Mouse (Mus musculus): ENCODE measurements around the gene March10. TPM values are rescaled to one million over a fixed set of nuclear protein-coding genes. Genes with fewer than 3 reads are reported as not detected.

The March10 gene
- under 1 TPM in 1 of 2 experiments, not detected in 1; 0.09 TPM for total RNA-seq (2021)

GRCm38 (mm10) chr11:105456497-105456907 is at the start of gene March10:
Gene March10 (minus strand): TSS chr11:105456735.
- peak; percentile 53 for DNase-seq

DNA sequence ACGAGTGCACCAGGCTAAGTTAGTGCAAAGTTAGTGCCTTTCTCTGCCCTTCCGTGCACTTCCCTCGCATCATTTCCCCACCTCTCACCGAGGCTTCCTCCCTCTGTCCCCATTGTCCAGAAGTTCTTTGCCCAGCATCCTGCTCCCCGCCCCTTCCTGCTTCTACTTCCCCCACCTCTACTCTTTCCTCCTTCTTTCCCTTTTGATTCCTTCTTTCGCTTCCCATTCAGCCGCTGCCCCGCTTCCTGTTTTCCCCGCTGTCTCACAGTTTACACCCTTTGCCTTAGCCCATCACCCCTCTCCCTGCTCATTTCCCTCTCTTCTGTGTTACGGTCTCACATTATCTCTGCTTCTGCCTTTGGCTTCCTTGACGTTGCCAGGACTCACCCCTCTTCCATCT is 49.8 kb upstream of the March10 start:
- no peak for DNase-seq

DNA sequence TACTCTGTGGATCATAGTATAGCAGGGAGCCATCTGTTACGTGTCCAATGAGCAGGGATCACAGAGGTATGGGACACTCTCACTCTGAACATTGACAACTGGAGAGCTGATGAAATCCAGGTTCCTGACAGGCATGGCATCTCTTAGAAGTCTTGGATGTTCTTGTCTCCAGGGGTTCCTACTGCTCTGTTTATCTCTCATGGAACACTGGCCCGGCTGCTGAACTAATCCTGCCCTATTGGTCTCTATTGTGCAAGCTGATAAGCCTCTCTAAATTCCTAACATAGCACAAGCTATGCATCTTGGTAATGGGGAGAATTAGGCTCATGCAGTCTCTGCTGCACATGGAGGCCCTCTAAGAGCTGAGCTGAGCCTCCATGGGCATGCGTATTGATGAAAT is 48.5 kb upstream of the March10 start:
- no peak for DNase-seq

DNA sequence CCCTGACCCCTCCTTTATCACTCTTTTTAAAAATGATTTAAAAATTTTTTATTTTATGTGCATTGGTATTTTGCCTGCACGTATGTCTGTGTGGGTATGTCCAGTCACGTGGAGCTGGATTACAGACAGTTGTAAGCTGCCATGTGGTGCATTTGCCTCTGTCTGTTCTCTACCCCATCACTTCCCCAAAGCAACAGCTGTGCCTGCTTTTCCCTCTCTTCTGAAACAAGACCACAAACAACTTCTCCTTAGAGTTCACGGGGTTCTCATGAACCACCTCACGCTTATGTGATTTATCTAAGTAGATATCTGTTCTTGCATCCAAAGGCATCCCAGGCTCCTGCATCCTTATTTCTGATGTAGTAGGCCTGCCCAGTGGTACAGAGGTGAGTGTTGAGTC is 45.8 kb upstream of the March10 start:
- no peak for DNase-seq

DNA sequence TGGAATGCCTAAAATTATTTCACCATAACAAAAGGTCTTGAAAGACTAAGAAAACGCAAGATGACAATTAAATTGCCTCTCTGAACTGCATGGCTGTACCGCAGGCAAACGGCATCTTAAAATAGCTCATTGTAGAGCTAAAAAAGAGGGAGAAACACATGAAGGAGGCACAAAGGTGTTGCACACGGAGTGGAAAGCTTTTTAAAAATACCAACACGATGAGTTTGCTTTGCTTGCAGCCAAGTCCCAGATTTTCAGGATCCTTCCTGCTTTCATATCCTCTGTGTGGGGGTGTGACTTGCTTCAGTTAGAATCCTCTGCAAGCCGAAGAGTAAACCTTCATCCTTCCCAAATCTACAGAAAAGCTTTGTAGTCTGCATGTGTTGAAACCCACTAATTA is 41.0 kb upstream of the March10 start:
- DNase-seq: no peak

GRCm38 (mm10) chr11:105496665-105497064 is 40.1 kb upstream of the March10 start:
- no peak for DNase-seq

DNA sequence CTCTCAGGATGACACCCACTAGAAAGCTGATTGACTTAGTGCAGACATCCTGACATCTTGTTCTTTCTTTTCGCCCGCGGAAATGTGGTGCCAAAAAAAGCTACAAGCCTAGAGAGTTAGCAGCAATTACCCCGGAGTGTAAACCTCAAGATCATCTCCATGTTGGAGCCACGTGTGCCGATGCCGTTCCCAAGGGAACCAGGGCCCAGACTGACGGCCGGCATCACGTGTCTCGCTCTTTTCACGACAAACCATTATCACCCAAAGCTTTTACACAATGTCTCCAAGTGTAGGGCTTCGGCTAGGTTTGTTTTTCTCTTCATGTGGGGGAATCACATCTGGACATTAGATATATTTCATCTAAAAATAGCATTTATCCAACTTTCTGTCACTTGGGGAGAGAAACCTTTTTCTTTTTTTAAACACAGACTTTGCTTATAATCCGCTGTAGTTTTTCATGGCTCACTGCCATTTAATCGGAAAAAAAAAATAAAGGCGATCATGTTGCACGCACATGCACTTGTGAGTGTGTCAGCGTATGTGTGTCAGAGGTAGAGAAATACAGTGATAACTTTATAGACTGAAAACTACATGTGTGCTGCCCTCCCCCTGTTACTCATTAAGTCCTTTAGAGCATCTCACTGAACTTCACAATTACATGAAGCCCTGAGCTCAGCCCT is 39.2 kb upstream of the March10 start:
- peak; percentile 32 for DNase-seq

DNA sequence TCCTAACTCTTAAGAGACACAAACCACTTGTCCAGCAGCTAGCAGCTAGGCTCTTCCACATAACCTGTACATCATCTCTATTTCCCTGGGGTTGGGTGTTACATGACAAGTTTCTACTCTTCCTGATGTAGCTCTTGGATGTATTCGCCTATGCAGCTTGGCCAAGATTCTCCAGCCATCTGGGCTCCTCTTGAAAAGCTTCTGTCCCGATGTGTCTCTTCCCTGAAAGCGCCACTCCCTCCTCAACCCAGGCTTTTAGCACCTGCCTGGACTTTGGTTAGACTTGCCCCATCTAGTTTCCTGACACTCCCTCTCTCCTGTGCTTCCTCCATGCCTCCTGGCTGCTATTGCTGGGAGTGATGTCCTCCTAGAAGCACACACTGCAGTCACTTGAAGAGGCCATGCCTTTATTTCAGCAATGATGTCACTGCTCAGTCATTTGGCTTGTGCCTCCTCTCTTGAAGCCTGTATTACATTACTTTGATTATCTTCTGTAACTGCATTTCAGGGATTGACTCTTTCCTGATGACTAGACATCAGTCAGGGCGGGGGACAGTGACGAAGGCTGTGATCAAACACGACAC is 38.3 kb upstream of the March10 start:
- DNase-seq: no peak

DNA sequence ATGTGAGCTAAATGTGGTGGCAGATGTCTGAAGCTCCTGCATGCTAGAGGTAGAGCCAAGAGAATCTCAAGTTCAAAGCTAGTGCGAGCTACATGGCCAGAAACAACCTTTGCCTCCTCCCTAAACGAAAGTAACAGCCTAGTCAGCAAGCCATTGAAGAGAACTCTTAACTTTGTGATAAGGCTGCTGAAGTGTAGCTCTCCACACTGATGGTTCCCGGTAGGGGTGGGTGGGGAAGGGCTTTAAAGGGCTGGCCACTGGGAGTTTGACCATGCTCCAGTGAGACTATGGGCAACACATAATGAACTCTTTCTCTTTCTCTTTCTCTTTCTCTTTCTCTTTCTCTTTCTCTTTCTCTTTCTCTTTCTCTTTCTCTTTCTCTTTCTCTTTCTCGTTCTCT is 35.9 kb upstream of the March10 start:
- DNase-seq: no peak

DNA sequence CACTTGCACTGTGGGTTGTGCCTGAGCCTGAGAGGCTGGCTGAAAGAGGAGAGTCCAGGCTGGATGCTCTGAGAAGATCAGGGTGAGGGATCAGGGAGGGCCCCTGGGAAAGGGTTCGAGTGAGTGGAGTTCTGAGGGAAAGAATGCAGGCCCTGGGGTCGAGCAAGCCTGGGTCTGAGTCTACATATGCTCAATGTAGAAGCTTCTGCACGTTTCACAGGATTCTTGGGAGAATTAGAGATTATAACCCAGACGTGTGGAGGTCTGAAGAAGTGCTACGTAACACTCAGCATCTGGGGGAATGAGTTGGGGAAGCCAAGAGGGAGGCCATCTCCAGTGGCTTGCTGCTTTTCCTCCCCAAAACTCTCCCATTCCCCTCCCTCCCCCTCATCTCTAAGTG is 34.4 kb upstream of the March10 start:
- DNase-seq: no peak

DNA sequence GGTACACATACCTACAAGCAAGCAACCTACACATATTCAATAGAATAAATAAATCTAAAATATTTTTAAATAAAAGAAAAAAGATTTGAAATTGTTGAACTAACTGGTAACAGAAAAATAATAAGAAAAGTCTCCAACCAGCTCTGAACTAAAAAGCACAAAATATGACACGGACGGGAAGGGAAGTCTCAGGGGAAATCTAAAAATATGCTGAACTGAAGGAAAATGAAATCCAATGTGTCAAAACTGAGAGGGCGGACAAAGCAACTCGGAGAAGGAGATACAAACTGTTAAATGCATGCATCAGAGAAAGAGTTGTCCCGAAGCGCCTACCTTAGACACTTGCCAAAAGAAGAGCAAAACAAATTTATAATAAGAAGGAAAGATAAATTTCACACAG is 28.9 kb upstream of the March10 start:
- DNase-seq: no peak

DNA sequence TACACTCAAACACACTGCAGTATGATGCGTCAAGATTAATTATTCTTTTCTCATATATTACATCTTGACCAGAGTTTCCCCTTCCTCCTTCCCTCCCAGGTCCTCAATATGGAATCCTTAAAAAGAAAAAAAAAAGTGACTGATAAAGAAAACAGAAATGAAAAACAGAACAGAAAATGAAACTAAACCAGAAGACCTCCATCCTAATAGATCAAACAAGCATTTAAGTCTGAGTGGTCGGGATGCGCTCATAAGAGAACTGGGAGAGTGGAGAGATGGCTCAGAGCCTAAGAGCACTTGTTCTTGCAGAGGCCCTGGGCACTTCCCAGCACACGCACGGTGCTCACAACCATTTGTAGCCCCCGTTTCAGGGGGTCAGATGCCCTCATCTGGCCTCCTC is 28.5 kb upstream of the March10 start:
- no peak for DNase-seq

DNA sequence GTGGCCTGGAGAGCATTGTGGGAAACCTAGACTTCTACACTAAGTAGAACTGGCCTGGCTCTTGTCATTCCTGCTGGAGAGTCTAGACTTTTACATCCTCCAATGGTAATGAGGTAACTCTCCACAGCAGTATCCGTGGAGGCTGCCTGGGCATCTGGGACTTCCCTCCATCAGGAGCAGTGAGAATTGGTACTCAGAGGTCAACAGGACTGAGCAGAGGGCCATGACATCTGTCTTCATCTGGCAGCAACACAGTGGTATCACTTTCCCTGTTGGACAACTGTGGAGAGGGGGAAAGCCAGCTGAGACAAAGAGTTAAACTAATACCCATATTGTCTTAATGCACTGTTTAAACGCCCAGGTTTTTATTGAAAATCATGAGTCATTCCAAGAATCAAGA is 26.2 kb upstream of the March10 start:
- DNase-seq: no peak

- DNase-seq: no peak
Observed at GRCm38 (mm10) chr11:105474746-105475145, 18.2 kb upstream of the March10 start.

- no peak for DNase-seq
Observed at GRCm38 (mm10) chr11:105474352-105474736, 17.8 kb upstream of the March10 start.

GRCm38 (mm10) chr11:105473716-105474351 is 17.3 kb upstream of the March10 start:
- no peak for DNase-seq

DNA sequence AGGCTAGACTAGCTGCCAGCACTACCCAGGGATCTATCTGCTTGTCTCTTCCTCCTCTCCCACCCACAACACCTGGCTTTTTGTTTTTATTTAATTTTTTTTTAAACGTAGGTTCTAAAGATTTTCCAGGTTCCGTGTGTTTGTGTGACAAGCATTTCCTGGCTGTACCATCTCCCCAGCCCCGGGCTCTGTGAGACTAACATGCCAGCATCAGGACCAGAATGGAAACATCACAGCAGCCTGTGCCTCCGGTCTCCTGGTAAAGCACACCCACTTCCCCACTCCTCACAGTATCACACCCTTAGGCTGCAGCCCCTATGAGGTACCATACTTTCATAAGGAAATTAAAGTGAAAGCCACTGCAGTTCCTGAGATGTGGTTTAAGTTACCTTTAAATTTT is 16.1 kb upstream of the March10 start:
- DNase-seq: no peak

- DNase-seq: no peak
Observed at GRCm38 (mm10) chr11:105470896-105471295, 14.4 kb upstream of the March10 start.

- no peak for DNase-seq
Observed at GRCm38 (mm10) chr11:105469561-105469960, 13.0 kb upstream of the March10 start.

- DNase-seq: peak; percentile 15
Observed at GRCm38 (mm10) chr11:105469091-105469507, 12.6 kb upstream of the March10 start.

- no peak for DNase-seq
Observed at GRCm38 (mm10) chr11:105468436-105468835, 11.9 kb upstream of the March10 start.

- DNase-seq: no peak
Observed at GRCm38 (mm10) chr11:105467816-105468215, 11.3 kb upstream of the March10 start.

GRCm38 (mm10) chr11:105467266-105467665 is 10.7 kb upstream of the March10 start:
- DNase-seq: peak; percentile 21

DNA sequence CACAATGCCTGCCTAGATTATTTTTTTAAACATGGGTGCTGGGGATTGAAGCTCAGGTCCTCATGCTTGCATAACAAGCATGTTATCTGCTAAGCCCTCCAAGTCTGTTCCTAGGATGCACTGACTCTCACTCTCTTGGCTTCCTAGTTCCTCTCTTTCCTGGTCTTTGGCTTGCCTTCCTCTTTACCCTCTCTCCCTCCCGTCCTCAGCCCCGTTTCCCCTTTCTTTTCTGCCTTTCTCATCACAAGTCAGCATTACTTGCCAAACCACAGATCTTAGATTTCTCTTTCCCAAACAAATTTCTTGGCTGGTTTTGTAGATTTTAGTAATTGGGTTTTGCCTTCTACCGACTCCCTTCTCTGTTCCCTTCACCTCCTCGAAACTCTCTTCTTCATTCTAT is 10.2 kb upstream of the March10 start:
- no peak for DNase-seq
